Mouse (Mus musculus) urinary bladder, adult 18-20 months (tissue): ENCODE measurements around the gene Ptgis.

Experiments
- DNase-seq, 2 experiments: peaks; one replicate each; pipeline ENCODE4 v3.0.0; 2022; ENCODE audit warnings: low spot score in 2 of 2, mixed read lengths in 2 of 2

Gene Ptgis

DNA sequence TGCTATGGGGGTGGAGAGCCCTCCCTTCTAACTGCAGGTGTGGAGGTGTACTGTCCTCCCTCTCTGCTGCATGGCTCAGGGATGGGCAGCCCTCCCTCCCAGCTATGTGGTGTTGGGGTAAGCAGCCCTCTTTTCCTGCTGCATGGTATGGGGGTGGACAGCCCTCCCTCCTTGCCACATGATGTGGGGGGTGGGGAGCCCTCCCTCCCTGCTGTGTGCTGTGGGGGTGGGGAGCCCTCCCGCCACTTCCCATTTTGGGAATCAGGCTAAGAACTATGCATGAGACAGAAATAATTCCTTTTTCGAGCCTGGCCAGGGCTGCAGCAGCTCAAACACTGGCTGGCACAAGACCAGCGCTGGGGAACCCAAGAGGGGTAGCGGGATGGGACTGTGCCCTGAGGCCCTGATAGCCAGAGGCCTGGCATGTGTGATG lies 84.8 kb downstream of the Ptgis start:
- DNase-seq, result no peak

- DNase-seq, result no peak
Measured at GRCm38 (mm10) chr2:167150880-167151279, 89.5 kb downstream of the Ptgis start.

DNA sequence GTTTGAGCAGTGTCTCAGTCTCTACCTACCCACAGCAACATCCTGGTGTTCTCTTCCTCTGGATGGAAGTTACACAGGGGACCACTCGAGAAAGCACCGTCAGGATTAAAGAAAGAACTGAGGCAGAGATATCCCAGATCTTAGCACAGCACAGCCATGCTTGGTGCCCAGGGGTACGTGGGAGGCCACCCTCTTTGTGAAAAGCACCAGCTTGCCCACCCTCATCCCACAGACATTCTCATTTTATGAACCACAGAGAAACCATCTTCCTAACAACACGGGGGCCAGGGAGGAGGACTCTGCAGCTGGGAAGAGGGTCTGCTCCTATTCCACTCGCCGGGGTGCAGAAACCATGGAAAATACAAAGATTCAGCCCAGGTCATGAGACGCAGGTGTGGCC lies 90.3 kb downstream of the Ptgis start:
- no peak for DNase-seq

DNA sequence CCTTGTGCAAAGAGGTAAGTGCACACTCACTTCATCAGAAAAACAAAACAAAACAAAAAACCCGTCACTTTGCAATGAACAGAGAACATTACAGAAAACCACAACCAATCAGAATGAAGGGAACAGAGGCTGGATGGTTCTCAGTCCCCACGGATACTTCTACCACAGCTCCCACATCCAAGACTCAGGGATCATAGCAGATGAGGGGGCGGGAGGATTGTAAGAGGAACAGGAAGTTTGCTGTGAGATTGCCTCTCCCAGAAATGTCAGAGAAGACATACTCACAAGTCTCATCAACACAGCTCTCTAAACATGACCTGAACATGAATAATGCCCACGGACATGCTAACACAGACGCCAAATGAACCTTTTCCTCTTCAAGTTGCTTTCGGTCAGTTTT lies 91.4 kb downstream of the Ptgis start:
- no peak for DNase-seq

DNA sequence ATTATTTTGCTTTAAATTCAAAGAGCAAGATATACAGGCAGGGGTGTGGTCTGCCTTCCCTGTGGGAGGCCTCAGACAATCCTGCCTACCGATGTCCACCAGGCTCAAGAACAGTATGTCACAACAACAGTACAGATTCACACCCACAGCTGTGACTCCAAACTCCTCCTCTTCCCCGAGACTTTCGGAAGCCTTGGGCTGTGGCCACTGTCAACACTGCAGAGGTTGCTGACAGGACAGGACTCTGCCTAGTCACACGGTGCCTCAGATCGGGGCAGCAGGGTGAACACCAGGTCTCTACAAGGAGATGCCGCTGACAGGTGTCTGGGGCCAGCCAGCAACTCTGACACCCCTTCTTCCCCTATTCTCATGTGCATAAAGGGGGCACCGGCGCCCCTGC lies 92.7 kb downstream of the Ptgis start:
- no peak for DNase-seq

- DNase-seq, result no peak
Measured at GRCm38 (mm10) chr2:167145904-167146303, 94.5 kb downstream of the Ptgis start.

GRCm38 (mm10) chr2:167144439-167145307 lies 95.7 kb downstream of the Ptgis start:
- no peak for DNase-seq

GRCm38 (mm10) chr2:167143914-167144313 lies 96.5 kb downstream of the Ptgis start:
- no peak for DNase-seq

DNA sequence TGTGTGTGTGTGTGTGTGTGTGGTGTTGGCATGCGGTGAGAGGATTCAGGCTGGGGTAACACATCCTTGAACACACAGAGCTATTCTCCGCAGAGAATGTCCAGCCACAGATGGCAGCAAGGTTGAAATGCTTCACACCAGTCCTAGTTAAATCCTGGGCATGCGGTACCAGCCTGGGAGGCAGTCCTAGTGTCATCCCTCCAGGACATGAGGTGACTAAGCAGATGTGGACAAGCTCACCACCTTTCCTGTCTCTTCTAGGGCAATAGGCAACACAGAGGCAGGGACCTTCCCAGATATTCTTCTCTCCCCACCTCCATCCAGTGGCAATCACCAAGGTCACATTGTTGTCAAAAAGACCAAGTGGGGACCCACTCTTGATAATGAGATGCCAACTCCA lies 98.1 kb downstream of the Ptgis start:
- DNase-seq, result no peak

DNA sequence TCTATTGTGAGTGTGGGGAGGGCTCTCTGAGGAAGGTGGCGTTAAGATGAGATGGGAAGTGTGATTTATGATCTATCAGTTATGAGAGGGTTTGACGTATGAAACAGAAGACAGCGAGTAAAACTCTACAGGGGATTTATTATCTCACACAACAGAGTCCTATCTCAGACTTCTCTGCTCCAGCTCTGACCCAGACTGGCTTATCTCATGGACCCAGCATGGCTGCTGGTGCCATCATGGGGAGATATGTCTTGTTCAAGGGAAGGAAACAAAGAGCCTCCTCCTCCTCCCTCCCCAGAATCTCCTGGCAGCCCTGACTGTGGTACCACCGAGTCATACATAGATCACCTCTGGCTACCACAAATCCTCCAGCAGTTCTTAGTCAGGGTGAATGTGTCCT lies 98.6 kb downstream of the Ptgis start:
- DNase-seq, result no peak
